Mouse (Mus musculus) lung, embryonic 15.5 days (tissue): ENCODE measurements around the gene Rpl3l. TPM values are rescaled to one million over a fixed set of nuclear protein-coding genes. Genes with fewer than 3 reads are reported as not detected.
A peak's percentile ranks its signal among the peaks of the same experiment; 100 is the strongest.

ENCODE experiments used
- ATAC-seq: fragments of 200-750 bp; cut with Nextera tagmentation; 2 replicates; pipeline ENCODE4 v1.8.0; 2017; ENCODE audit warnings: moderate number of reproducible peaks, borderline replicate concordance; ENCODE audit not compliant: low FRiP score, low TSS enrichment; ENCODE audit errors: extremely low read depth
- H3K27ac ChIP-seq: fragments of 300-500 bp; sonication (generic); 2 replicates; pipeline ENCODE4 v1.5.1; 2015; ENCODE audit warnings: moderate library complexity, mild to moderate bottlenecking, inconsistent platforms
- H3K27me3 ChIP-seq: fragments of 300-500 bp; sonication (generic); 2 replicates; pipeline ENCODE4 v1.6.1; 2015; ENCODE audit warnings: inconsistent platforms
- H3K36me3 ChIP-seq: fragments of 300-500 bp; sonication (generic); 2 replicates; pipeline ENCODE4 v1.6.1; 2015; ENCODE audit warnings: inconsistent platforms
- H3K4me1 ChIP-seq: fragments of 300-500 bp; sonication (generic); 2 replicates; pipeline ENCODE4 v1.6.1; 2015; ENCODE audit warnings: inconsistent platforms
- H3K4me2 ChIP-seq: fragments of 300-500 bp; sonication (generic); 2 replicates; pipeline ENCODE4 v1.6.1; 2015; ENCODE audit warnings: inconsistent platforms, mild to moderate bottlenecking, moderate library complexity
- H3K4me3 ChIP-seq: fragments of 300-500 bp; sonication (generic); 2 replicates; pipeline ENCODE4 v1.5.1; 2015; ENCODE audit warnings: mild to moderate bottlenecking, inconsistent platforms
- H3K9ac ChIP-seq: fragments of 300-500 bp; sonication (generic); 2 replicates; pipeline ENCODE4 v1.6.1; 2015; ENCODE audit warnings: inconsistent platforms
- H3K9me3 ChIP-seq: fragments of 300-500 bp; sonication (generic); 2 replicates; pipeline ENCODE4 v1.6.1; 2016; ENCODE audit warnings: inconsistent platforms
- WGBS: fragments of 180-500 bp; shearing (Covaris S2); methylation state at CpG from one replicate; pipeline ENCODE4 v1.1.7; 2015; 5-methylcytosine and 5-hydroxymethylcytosine counted together
- polyA plus RNA-seq: library from polyadenylated mRNA; unstranded; fragments of >200 nt; fragmentation: Nextera tagmentation; extraction: Ambion mirVana; gene quantifications from 2 replicates; pipeline ENCODE4 v1.2.1, GENCODE M21; 2015

The Rpl3l gene
- 0.18 TPM in 1 of 2 replicates, not detected in the other for polyA plus RNA-seq

DNA sequence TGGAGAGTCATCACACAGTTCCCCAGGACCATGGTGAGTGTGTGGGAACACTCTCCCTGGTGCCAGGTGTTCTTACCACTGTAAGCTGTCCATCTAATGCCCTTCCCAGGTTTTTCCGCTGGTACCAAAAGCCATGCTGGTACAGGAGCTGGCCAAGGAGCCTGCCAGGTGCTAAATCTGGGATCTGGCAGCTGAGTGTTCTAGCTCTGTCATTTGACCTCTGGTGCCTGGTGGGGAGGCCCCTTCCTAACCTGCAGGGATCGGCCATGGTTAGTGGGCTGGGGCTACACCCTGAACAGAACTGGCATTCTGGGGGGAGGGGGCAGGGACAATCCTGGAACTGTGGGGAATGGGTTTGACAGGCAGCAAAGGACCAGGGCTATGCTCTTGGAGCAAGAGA lies at the start of gene Rpl3l:
Gene Rpl3l, plus strand, starts transcription at position 203 of the 400 bp plus-strand sequence.
- Histone ChIP-seq H3K36me3 (peaks cover under 1% of the 10 kb centered on the region; the same call in 1 of the 2 replicates), H3K4me2 (no peak within 1 kb of the TSS), H3K9me3 (no peaks in the 10 kb centered on the region), H3K4me3 (no peak within 1 kb of the TSS), H3K4me1 (peaks cover 13% of the 10 kb centered on the region), H3K27ac (no peak within 1 kb of the TSS), H3K9ac (no peak within 1 kb of the TSS), H3K27me3 (peaks cover 3% of the 10 kb centered on the region; the same call in 1 of the 2 replicates)
- no peak for ATAC-seq
- 63% methylated on average over 2 of the region's 2 CpGs for WGBS

DNA sequence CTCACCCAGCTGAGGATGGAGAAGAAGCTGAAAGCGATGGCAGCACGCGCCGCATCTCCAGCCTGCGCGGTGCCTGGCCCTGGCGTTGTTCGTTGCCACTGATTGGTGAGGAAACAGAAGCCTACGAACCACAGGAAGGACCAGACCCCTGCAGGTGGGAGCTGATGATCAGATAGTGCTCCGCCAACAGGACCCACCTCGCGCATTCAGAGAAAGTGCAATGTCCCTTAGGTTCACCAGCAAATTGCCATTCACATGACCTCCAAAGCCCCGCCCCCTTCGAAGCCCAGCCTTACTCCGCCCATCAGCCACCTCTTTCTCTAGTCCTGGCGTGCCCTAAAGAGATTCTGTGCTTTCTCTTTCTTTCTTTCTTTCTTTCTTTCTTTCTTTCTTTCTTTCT lies 41.1 kb upstream of the Rpl3l start:
- H3K4me3 ChIP-seq = no peak overlapping the region
- peak; percentile 36; the same call in 1 of the 2 replicates for ATAC-seq
- no peaks in the 10 kb centered on the region for H3K9me3 ChIP-seq
- 28% methylated on average over 16 of the region's 16 CpGs for WGBS
- no peak overlapping the region for H3K27ac ChIP-seq
- H3K4me2 ChIP-seq = peak overlapping the region; percentile 30
- H3K4me1 ChIP-seq = peaks cover 21% of the 10 kb centered on the region
- H3K36me3 ChIP-seq = peaks cover 8% of the 10 kb centered on the region; the same call in 1 of the 2 replicates
- H3K27me3 ChIP-seq = peaks cover 42% of the 10 kb centered on the region
- no peak overlapping the region for H3K9ac ChIP-seq

DNA sequence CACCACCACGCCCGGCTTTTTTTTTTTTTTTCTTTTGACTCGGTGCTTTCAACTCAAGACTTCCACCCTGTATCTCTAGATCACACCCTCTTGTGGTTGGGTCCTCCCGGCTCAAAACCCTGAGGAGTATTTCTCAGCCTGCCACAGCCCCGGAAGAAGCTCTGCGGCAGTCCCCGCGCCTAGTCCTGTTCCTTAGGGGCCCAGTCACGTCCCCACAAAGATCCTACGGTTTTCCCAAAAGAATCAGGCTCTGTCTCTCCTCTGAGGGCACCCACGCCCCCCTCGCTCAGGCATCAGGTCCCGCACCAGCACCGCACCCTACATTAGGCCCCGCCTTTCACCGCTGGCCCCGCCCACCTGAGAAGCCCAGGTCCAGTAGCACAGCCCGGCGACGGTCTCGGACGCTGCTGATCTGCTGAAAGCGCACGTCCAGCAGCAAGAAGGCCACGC lies 40.4 kb upstream of the Rpl3l start:
- Histone ChIP-seq H3K9ac (peak overlapping the region; percentile 21; the same call in 1 of the 2 replicates), H3K4me2 (peak overlapping the region; percentile 64), H3K36me3 (peaks cover 3% of the 10 kb centered on the region; the same call in 1 of the 2 replicates), H3K27ac (no peak overlapping the region), H3K27me3 (peaks cover 42% of the 10 kb centered on the region), H3K4me3 (peak overlapping the region; percentile 36), H3K4me1 (peaks cover 21% of the 10 kb centered on the region), H3K9me3 (no peaks in the 10 kb centered on the region)
- peak; percentile 62; the same call in 1 of the 2 replicates for ATAC-seq
- 1% methylated on average over 25 of the region's 25 CpGs for WGBS

GRCm38 (mm10) chr17:24687599-24687998 lies 40.0 kb upstream of the Rpl3l start:
- Histone ChIP-seq H3K27ac (no peak overlapping the region), H3K36me3 (peaks cover 6% of the 10 kb centered on the region; the same call in 1 of the 2 replicates), H3K4me3 (peak overlapping the region; percentile 36), H3K9me3 (no peaks in the 10 kb centered on the region), H3K4me1 (peaks cover 21% of the 10 kb centered on the region), H3K4me2 (peak overlapping the region; percentile 64), H3K9ac (peak overlapping the region; percentile 21; the same call in 1 of the 2 replicates), H3K27me3 (peaks cover 42% of the 10 kb centered on the region)
- WGBS = 18% methylated on average over 23 of the region's 23 CpGs
- ATAC-seq = no peak

DNA sequence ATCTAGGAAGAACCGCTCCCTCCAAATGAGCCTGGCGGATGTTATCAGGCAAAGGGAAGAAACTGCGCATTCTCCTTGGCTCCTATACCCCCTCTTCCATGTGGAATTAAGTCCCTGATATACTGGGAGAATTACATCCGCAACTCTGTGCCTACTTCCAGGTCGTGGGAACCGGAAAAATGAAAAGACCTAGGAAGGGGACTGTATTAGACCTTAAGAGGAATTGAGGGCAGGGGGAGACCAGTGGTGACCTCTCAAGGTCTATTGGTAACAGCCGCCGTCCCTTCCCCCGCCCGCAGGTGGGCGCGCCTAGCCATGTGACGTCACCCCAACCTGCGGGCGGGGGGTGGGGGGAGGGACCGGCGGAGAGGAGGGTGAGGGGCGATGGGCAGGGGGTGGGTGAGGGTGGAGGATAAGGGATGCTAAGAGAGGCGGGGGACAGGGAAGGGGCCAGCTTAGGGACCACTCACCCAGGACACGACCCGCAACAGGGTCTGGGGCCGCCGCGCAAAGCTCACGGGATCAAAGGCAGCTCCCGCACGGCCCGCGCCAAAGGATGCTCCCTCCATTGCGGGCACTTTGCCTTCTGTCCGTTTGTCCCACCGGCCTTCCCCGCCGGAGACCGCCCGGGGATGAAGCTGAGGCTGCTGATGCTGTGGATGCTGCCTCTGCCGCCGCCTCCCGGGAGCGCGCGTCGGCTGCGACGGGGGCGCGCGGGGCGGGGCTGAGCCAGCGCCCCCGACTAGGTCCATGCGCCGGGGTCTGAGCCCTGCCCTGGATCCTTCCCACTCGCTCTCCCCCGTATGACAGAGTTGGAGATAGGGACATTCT lies 38.2 kb upstream of the Rpl3l start, which contains the start of gene Syngr3:
Gene Syngr3, minus strand, starts transcription at position 705 of the 831 bp plus-strand sequence.
- ATAC-seq = no peak
- Histone ChIP-seq H3K9ac (peak within 1 kb of the TSS; percentile 29), H3K4me2 (peak within 1 kb of the TSS; percentile 92), H3K4me3 (peak within 1 kb of the TSS; percentile 49), H3K9me3 (no peaks in the 10 kb centered on the region), H3K4me1 (peaks cover 21% of the 10 kb centered on the region), H3K36me3 (peaks cover 13% of the 10 kb centered on the region; the same call in 1 of the 2 replicates), H3K27ac (no peak within 1 kb of the TSS), H3K27me3 (peaks cover 42% of the 10 kb centered on the region)
- 1% methylated on average over 54 of the region's 55 CpGs for WGBS

GRCm38 (mm10) chr17:24692385-24692784 lies 35.2 kb upstream of the Rpl3l start:
- peaks cover 13% of the 10 kb centered on the region; the same call in 1 of the 2 replicates for H3K36me3 ChIP-seq
- H3K4me3 ChIP-seq = no peak overlapping the region
- no peak overlapping the region for H3K4me2 ChIP-seq
- no peak for ATAC-seq
- H3K9me3 ChIP-seq = no peaks in the 10 kb centered on the region
- H3K27me3 ChIP-seq = peaks cover 38% of the 10 kb centered on the region
- peaks cover 32% of the 10 kb centered on the region for H3K4me1 ChIP-seq
- WGBS = 87% methylated on average over 5 of the region's 5 CpGs
- no peak overlapping the region for H3K9ac ChIP-seq
- H3K27ac ChIP-seq = no peak overlapping the region

DNA sequence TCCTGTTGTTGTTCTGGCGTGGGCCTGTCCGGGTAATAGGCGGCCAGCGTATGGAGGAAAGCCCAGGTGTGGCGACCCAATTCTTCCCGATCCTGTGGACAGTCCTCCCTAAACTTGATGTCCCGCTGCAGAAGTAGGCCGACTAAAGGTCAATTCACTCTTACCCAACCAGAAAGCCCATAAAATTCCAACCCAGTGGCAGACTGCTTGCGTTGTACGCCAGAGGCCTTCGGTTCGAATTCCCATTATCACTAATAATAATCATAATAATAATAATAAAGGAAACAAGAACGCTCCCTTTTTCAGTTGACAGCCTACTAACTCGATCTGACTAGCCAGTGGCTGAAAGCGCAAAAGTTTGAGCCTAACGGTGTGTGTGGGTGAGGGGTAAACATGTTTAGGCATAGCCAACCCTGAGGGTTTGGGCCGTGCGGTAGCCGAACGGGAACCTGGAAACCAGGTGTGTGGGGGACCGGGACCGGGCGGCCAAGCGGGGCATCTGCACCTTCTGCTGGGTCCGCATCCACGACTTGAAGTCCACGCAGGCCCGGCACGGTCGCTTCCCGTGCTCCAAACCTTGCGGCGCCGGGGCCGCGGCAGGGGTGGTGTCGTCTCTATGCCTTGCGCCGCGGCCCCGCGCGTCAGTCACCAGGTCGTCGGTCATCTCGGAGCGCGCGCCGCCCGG lies 32.2 kb upstream of the Rpl3l start:
- peak overlapping the region; percentile 85 for H3K4me3 ChIP-seq
- H3K36me3 ChIP-seq = peaks cover 22% of the 10 kb centered on the region
- H3K9me3 ChIP-seq = no peaks in the 10 kb centered on the region
- peak overlapping the region; percentile 94 for H3K27ac ChIP-seq
- peaks cover 31% of the 10 kb centered on the region for H3K4me1 ChIP-seq
- H3K4me2 ChIP-seq = peak overlapping the region; percentile 84
- 5% methylated on average over 45 of the region's 51 CpGs for WGBS
- H3K27me3 ChIP-seq = peaks cover 7% of the 10 kb centered on the region
- H3K9ac ChIP-seq = peak overlapping the region; percentile 82
- ATAC-seq = peak; percentile 20

DNA sequence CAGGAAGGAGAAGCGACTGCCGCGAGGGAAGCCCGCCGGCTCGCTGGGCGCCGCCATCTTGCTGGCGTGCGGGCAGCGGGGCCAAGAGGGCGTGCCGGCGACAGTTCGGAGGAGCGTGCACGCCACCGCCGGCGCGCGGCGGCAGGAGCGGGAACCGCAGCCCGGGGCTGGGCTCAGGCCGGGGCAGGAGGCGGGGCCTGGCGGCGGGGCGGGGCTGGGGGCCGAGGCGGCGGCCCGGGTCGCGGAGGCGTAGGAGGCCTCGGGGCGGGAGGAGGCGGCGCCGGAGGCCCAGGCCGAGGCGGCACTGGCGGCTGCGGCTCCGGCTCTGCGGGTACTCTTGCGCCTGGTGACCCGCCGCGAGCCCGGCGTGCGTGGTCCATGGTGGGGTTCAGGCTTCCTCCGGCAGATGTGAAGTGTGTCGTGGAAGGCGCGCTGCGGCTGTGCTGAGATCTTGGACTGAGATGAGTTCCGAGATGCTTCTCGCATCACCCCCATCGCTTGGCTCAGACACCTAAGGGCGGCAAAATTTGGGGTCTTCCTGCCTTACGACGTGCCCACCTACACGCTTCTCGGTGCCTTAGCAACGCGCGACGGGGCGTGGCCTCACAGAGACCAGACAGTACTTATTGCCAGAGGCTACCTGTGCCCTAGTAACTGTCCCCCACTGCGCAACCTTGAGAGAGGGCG lies 31.5 kb upstream of the Rpl3l start, which contains the start of the genes Gfer and Noxo1:
Gene Gfer, minus strand, starts transcription at position 146 of the 687 bp plus-strand sequence.
Gene Noxo1, plus strand, starts transcription at position 224 of the 687 bp plus-strand sequence.
- Histone ChIP-seq H3K9me3 (no peaks in the 10 kb centered on the region), H3K4me3 (peak within 1 kb of the TSS; percentile 85), H3K27me3 (peaks cover under 1% of the 10 kb centered on the region), H3K9ac (peak within 1 kb of the TSS; percentile 82), H3K27ac (peak within 1 kb of the TSS; percentile 94), H3K36me3 (peaks cover 29% of the 10 kb centered on the region), H3K4me1 (peaks cover 31% of the 10 kb centered on the region), H3K4me2 (peak within 1 kb of the TSS; percentile 84)
- under 1% methylated on average over 56 of the region's 76 CpGs for WGBS
- peak; percentile 94 for ATAC-seq

DNA sequence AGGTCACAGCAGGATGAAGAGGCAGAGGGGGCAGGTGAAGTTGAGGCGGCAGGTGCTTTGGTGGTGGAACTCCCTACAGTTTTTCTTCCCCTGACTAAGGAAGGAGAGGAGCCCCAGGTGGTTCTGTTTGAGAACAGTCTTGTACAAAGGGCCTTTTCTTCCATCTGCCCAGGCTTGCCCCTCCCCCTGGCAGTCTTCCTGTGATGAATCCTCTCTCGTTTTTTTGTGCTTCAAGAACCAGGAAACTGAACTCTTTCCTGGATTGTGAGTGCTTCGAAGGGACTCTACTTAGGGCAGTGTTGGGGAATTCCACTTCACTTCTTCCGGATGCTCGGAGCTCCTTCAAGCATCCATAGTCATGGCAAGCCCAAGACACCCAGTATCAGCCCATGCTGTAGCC lies 29.6 kb upstream of the Rpl3l start:
- Histone ChIP-seq H3K27me3 (no peaks in the 10 kb centered on the region), H3K9ac (no peak overlapping the region), H3K4me1 (peaks cover 31% of the 10 kb centered on the region), H3K27ac (peak overlapping the region; percentile 94), H3K4me2 (peak overlapping the region; percentile 16), H3K36me3 (peaks cover 38% of the 10 kb centered on the region), H3K4me3 (no peak overlapping the region), H3K9me3 (no peaks in the 10 kb centered on the region)
- no peak for ATAC-seq
- WGBS = 14% methylated on average over 5 of the region's 5 CpGs

- no peak for ATAC-seq
- Histone ChIP-seq H3K9me3 (no peaks in the 10 kb centered on the region), H3K4me3 (no peak overlapping the region), H3K9ac (no peak overlapping the region), H3K4me1 (peaks cover 31% of the 10 kb centered on the region), H3K27ac (peak overlapping the region; percentile 94), H3K27me3 (no peaks in the 10 kb centered on the region), H3K4me2 (peak overlapping the region; percentile 16), H3K36me3 (peaks cover 37% of the 10 kb centered on the region)
- WGBS = 57% methylated on average over 9 of the region's 9 CpGs
Observed at GRCm38 (mm10) chr17:24698715-24699114, 28.9 kb upstream of the Rpl3l start.

DNA sequence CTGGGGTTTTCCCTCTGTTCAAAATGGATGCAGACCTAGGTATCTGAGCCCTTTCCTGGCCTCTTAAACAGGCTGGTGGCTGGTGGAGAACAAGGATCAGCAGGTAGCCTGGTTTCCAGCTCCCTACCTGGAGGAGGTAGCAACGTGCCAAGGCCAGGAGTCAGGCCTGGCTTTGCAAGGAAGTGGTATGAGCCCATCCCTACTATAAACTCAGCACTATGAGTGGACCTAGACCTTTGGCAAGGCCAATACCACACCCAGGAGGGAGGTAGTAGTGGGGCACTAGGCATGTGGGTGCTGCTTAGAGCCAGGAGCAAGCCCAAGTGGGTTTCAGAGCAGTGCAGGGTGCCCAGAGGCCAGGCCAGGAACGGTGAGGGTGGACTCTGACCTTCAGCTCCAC lies 28.1 kb upstream of the Rpl3l start:
- peaks cover 31% of the 10 kb centered on the region for H3K4me1 ChIP-seq
- H3K4me2 ChIP-seq = no peak overlapping the region
- H3K27ac ChIP-seq = no peak overlapping the region
- 83% methylated on average over 2 of the region's 2 CpGs for WGBS
- H3K36me3 ChIP-seq = peaks cover 44% of the 10 kb centered on the region
- ATAC-seq = no peak
- no peak overlapping the region for H3K4me3 ChIP-seq
- H3K9ac ChIP-seq = no peak overlapping the region
- H3K9me3 ChIP-seq = no peaks in the 10 kb centered on the region
- no peaks in the 10 kb centered on the region for H3K27me3 ChIP-seq
